Mouse (Mus musculus): ENCODE data around the gene Rptn. TPM values are rescaled to one million over a fixed set of nuclear protein-coding genes. Genes with fewer than 3 reads are reported as not detected.

The Rptn gene
- not detected in 3 replicates for total RNA-seq (2017)

DNA sequence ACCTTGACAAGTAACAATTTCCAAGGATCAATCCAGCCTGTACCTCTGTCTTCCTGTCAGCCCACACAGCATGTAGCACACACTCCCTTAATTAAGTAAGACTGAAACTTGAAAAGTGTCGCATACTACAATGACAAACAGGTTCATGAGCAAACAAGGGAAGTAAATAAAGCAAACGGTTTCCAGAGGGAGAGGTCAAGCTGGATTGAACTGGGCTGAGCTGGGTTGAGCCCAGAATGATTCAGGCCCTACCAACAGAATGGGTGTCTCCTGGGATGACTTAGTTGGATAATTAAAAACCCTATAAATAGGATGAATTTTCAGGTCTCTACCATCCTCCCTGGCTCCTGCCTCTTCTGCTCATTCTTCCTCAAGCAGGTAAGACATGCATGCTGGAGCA, at the start of gene Rptn:
Gene Rptn, plus strand, starts transcription at position 334 of the 400 bp plus-strand sequence.
- ATAC-seq (replicated peaks; ENCODE audit: insufficient number of reproducible peaks, low FRiP score, low TSS enrichment, poor library complexity, severe bottlenecking) = no peak

DNA sequence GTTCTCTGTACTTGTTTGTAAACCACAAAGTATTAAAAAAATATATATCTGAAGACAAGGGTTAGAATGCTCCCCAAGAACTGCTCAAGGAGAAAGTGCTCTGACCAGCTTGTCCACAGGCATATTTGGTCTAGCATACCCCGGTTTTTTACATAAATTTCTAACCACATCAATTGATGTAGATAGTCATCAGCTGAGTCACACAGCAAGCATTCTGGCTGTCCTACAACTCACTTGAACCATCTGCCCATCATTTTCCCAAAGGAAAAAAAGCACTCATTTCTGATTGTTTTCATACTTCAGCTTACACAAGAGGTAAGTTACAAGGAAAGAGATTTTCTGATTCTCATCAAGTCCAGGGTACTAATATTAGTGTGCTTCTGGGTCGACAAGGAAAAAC, 46.6 kb upstream of the Rptn start:
- no peak for ATAC-seq (replicated peaks; ENCODE audit: insufficient number of reproducible peaks, low FRiP score, low TSS enrichment, poor library complexity, severe bottlenecking)

DNA sequence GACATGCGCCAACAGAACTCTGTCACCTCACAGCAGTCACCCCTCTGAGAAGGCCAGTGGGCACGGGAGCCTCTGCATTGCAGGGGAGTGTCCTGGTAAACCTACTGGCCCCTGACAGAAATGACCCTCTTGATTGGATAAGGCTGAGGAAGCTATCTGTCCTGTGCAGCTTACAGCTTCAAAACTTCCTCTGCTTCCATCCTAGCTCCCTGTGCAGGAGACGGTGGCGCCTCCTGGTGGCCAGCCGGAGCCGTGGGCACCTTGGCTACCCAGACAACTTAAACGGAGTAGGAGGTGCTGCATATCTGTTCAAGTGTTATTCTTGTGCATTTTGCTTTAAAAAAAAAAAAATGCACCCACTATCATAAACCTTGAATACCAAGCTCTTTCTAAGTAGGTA, 33.5 kb upstream of the Rptn start:
- ATAC-seq (replicated peaks; ENCODE audit: insufficient number of reproducible peaks, low FRiP score, low TSS enrichment, poor library complexity, severe bottlenecking) = no peak; the same call in 1 of the 2 replicates

DNA sequence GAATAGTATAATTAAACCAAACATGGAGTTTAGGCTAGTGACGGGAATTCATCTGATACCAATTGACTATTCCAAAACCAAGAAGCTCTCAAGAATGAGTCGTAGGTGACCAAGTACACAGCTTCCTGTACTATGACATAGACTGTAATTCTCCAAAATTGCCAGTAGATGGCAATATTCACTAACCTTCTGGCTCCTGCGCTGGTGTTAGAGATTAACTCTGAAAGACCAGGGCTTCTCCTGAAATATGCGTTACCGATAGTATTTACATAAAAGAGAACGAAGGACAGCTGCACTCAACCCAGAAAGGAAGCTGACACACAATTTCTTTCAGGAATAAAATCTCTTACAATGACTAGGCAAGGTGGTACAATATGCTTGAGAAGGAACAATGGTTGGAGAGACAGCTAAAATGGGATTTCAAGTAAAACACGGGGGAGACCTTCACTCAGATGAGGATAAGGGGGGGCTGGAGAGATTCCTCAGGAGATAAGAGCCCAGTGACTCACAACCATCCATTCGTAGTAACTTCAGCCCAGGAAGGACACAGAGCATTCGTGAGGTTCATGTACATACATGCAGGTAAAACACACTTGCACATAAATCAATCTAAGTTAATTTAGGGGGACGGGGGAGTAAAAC, 31.4 kb upstream of the Rptn start:
- peak; percentile 67; the same call in 1 of the 2 replicates for ATAC-seq (replicated peaks; ENCODE audit: insufficient number of reproducible peaks, low FRiP score, low TSS enrichment, poor library complexity, severe bottlenecking)

DNA sequence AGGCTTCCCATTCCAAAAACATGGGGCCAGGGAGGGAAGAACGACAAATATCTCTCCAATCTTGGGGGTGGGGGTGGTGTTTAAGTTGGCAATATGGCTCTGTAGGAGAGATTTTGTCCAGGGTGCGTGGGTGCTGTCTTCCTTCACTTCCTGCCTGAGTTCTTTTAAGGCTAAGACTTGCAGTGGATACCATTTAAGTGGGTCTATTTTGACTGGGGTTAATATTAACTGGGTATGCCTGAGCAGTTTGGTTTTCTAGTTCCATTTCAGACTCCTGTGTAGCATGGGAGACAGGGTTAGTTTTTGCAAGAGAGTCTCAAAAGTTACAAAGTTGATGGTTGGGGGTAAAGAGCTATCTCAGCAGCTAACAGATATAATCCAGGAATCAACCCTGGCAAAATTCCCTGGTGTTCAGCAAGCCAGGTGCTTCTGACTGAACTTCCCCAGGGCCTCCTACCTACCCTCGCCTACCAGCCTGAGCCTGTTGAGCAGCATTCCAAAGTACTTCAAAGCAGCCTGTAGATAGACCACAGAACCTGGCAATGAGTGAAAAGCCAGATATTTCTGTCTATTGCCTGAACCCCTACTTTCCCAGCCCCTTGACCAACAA, 26.4 kb upstream of the Rptn start:
- no peak for ATAC-seq (replicated peaks; ENCODE audit: insufficient number of reproducible peaks, low FRiP score, low TSS enrichment, poor library complexity, severe bottlenecking)

GRCm38 (mm10) chr3:93368171-93368570, 25.3 kb upstream of the Rptn start:
- ATAC-seq (replicated peaks; ENCODE audit: insufficient number of reproducible peaks, low FRiP score, low TSS enrichment, poor library complexity, severe bottlenecking) = no peak

DNA sequence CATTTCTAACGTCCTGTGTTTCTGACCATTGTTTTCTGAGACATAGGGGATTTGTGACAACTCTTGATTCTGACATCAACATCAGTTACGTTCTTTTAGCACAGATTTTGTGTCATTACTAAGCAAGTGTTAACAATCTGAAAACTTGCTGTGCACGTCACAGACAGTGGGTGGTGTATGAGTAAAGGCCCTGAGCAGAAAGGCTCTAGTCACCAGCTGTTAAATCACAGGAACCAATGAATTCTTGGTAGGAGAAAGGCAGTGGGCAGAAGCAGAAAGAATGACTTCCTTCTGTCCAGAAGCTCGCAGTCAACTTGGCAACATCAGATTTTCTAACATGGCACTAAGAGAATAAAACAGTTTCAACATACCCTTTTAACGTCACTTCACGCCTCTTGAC, 20.1 kb upstream of the Rptn start:
- no peak for ATAC-seq (replicated peaks; ENCODE audit: insufficient number of reproducible peaks, low FRiP score, low TSS enrichment, poor library complexity, severe bottlenecking)

DNA sequence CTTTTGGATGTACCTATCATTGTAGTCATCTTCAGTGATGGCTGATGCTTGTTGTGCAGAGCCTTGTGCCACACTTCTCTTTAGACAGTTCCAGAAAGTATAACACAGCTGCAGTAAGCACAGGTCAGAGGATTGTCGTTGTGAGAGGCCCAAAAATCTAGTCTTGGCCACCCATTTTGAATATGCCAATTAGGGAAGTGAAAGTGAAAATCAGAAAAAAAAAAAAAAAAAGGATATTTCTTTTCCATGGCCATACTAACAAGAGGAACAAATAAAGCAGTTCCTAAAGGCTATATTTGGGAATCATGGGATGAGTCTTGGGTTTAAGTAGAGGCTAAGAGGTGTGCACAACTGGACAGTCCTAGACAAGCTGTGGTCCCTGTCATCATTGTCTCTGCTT, 18.3 kb upstream of the Rptn start:
- ATAC-seq (replicated peaks; ENCODE audit: insufficient number of reproducible peaks, low FRiP score, low TSS enrichment, poor library complexity, severe bottlenecking) = no peak

DNA sequence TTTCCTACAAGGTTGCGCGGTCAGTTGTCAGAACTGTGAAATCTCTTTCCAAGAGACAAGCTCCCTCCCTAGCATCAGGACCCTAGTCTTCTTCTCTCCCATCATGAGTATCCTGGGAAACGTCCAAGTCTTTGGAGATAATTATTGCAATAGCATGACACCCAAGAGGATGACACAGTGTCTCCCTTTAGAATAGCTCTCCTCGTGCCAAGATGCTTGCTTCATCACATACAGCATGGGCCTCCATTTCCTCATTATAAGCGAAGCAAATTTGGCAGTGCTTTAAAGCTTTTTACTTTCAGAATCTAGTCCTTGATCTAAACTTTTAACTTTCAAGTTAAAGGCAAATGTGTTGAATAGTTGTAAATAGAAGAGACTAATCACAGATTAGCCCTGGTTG, 17.9 kb upstream of the Rptn start:
- no peak for ATAC-seq (replicated peaks; ENCODE audit: insufficient number of reproducible peaks, low FRiP score, low TSS enrichment, poor library complexity, severe bottlenecking)

DNA sequence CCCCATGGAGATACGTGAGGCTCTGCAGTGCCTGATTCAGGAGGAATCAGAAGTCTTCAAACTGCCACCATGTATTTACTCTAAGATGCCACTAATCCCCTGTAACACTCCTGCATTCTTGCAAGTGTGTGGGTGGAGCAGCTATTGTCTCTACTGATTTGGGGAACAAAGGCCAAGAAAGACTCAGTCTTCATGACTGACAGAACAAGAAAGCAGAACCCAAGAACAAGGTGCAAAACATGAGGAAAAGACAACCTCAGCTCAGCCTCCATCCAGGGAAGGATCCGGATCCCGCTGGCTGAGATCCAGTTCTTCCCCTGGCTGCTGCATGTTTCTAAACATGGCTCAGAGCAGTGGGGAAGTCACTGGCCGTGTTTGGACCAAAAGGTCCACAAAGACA, 15.4 kb upstream of the Rptn start:
- no peak for ATAC-seq (replicated peaks; ENCODE audit: insufficient number of reproducible peaks, low FRiP score, low TSS enrichment, poor library complexity, severe bottlenecking)

DNA sequence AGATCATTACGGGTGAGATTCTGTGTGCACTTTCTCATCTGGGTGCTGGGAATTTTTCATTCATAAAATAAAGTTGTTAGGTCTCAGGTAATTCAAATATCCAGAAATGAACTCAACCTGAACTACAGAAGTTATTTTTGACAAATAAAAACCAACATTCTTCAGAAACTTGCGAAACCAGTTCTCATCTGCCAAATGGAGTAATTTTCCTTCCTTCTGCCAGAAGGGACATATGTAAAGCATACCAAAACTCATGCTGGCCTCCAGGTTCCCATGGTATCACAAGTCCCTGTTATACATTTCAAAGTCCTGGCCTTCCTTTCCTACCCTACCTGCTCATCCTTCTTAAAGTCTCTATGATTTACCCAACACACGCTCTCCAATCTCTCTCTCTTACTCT, 10.4 kb downstream of the Rptn start:
- ATAC-seq (replicated peaks; ENCODE audit: insufficient number of reproducible peaks, low FRiP score, low TSS enrichment, poor library complexity, severe bottlenecking) = no peak

DNA sequence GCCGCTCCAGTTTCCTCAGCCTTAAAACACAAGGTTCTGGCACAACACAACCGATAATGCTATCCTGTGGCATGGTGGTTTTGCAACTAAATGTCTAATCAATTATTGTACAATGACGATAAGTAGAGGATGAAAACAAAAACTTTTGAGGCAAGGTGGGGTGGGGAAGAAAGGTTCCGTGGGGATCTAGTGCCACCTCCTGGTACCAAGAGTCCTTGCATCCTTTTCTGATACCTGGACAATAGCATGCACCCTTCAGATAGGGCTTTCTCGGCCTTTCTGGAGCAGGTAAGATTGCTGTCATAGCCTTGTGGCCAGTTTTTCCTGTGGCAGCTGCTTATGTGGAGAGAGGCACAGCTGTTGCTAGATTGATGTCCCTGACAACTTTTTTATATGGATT, 13.5 kb downstream of the Rptn start:
- ATAC-seq (replicated peaks; ENCODE audit: insufficient number of reproducible peaks, low FRiP score, low TSS enrichment, poor library complexity, severe bottlenecking) = no peak

DNA sequence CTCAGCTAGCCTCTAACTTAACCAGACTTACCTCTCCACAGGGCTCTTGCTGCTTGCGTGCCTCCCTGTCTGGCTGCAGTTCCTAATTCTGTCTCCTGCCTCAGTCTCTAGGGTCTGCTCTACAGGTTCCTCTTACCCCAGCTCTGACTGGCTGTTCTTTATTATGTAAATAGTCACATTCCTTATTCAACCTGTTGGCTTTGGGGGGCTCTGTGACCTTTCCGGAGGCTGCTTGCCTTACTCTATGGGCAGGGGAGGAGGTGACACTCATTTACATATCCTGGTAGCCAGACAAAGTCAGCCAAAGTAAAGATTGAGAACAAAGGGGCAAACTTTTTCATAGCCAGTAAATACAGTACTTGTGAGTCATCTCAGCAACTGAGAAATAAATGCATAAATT, 18.4 kb downstream of the Rptn start:
- ATAC-seq (replicated peaks; ENCODE audit: insufficient number of reproducible peaks, low FRiP score, low TSS enrichment, poor library complexity, severe bottlenecking) = no peak

DNA sequence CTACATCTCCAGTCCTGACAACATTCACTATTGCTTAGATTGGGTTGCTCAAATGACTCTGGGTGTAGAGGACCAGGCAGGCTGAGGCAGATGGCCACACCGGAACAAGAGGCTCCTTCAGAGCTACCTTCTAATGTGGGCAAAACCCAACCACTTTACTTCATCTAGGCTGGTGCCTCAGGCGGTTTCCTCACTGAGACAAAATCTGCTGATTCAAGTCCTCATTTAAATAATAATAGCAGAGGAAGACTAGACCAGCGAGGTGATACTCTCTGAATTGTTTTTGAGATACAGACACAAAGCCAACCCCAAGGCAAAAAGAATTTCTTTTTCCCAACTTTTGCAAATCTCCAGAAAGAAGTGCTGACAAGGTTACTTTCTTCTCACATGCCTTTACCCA, 38.2 kb downstream of the Rptn start:
- ATAC-seq (replicated peaks; ENCODE audit: insufficient number of reproducible peaks, low FRiP score, low TSS enrichment, poor library complexity, severe bottlenecking) = no peak

GRCm38 (mm10) chr3:93442030-93442429, 48.5 kb downstream of the Rptn start, which contains the start of gene Tchh:
Gene Tchh, plus strand, starts transcription at chr3:93442330.
- no peak for ATAC-seq (replicated peaks; ENCODE audit: insufficient number of reproducible peaks, low FRiP score, low TSS enrichment, poor library complexity, severe bottlenecking)

DNA sequence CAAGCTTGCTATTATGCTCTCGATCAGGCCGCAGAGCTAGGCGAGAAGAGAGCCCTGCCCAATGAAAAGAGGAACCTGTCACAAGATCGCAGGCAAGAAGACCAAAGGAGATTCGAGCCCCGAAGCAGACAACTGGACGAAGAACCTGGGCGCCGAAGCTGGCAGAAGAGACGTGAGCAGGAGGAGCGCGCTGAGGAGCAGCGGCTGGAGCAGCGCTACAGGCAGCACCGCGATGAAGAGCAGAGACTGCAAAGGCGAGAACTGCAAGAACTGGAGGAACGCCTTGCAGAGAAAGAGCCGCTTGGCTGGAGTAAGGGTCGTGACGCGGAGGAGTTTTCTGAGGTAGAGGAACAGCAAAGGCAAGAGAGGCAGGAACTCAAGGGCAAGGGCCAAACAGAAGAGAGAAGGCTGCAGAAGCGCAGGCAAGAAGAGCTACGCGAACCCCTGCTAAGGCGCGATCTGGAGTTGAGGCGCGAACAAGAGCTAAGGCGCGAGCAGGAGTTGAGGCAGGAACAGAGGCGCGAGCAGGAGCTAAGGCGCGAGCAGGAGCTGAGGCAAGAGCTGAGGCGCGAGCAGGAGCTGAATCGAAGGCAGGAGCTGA, 50.1 kb downstream of the Rptn start:
- peak; percentile 67 for ATAC-seq (replicated peaks; ENCODE audit: insufficient number of reproducible peaks, low FRiP score, low TSS enrichment, poor library complexity, severe bottlenecking)

DNA sequence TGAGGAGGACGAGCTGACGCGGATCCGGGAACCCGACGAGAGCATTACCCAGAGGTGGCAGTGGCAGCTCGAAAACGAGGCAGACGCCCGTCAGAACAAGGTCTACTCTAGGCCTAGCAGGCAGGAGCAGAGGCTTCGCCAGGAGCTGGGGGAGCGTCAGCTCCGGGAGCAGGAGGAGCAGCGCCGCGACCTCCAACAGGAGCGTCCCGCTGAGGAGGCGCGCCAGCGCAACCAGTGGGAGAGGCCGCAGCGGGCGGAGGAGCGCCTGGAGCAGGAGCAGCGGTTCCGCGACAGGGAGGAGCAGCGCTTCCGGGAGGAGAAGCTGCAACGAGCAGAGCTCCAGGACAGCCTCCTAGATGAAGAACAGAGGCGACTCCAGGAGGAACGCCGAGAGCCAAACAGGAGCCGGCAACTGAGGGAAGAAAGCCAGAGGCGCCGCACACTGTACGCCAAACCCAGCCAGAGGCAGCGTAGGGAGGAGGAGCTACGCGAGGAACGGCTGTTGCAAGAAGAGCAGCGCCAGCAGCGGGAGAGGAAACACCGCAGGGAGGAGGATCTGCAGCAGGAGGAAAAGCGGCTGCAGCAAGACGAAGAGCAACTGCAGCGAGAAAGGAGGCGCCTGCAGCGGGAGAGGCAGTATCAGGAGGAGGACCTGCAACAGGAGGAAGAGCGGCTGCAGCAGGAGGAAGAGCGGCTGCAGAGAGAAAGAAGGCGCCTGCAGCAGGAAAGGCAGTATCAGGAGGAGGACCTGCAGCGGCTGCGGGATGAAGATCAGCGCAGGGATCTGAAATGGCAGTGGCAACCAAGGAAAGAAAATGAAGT, 51.1 kb downstream of the Rptn start:
- ATAC-seq (replicated peaks; ENCODE audit: insufficient number of reproducible peaks, low FRiP score, low TSS enrichment, poor library complexity, severe bottlenecking) = peak; percentile 42

GRCm38 (mm10) chr3:93445165-93445705, 51.7 kb downstream of the Rptn start:
- ATAC-seq (replicated peaks; ENCODE audit: insufficient number of reproducible peaks, low FRiP score, low TSS enrichment, poor library complexity, severe bottlenecking) = no peak

GRCm38 (mm10) chr3:93446128-93446755, 52.7 kb downstream of the Rptn start:
- no peak for ATAC-seq (replicated peaks; ENCODE audit: insufficient number of reproducible peaks, low FRiP score, low TSS enrichment, poor library complexity, severe bottlenecking)
